Mouse (Mus musculus) R1 (cell line): Measurements from ENCODE around the gene Smyd4.
A peak's percentile ranks its signal among the peaks of the same experiment; 100 is the strongest.
"Not testable (repeated sequence)": the region's sequence is repeated elsewhere in the genome, so short reads cannot be mapped to it uniquely, and the experiment has no call there.

ENCODE experiments used
- DNase-seq: peaks from one replicate; pipeline ENCODE4 v3.0.0-alpha.2; 2018; ENCODE audit warnings: low read depth, low spot score

Gene Smyd4

GRCm38 (mm10) chr11:75346556-75347187 is 1.6 kb upstream of the Smyd4 start:
- DNase-seq: no peak

DNA sequence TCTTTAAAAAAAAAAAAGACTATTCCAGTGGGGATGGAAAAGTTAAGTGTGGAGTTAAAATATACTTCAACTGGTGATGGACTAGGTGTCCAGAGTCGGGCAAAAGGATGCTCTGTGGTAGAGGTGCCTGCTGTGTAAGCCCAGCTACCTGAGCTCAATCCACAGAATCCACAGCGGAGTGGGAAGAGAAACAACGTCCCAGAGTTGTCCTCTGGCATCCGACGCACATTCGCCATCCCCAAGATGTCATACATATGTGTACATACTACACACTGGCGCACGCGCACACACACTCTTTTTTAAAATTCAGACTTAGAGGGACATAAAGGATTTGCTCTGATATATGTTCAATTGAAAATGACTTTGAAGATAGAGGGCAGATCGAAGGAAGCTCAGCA is 1.0 kb upstream of the Smyd4 start:
- DNase-seq: peak; percentile 31

GRCm38 (mm10) chr11:75347596-75347995 is 637 bp upstream of the Smyd4 start:
- no peak for DNase-seq

DNA sequence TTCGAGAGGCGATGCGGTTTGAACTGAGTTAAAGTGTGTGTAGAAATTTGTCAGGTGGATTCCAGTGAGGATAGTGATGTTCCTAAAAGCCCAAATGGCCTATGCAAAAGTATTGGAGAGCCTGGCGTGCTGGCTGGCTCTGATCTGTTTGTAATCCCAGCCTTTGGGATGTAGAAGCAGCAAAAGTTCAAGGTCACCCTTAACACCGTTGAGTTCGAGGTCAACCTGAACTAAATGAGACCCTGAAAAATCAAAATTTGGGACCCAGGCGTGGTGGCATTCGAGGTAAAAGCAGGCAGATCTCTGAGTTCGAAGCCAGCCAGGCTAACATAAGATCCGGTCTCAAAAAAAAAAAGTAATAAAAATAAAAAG is 643 bp downstream of the Smyd4 start:
- DNase-seq: no peak

- peak; percentile 89 for DNase-seq
Observed at GRCm38 (mm10) chr11:75351225-75351624, 3.0 kb downstream of the Smyd4 start.

DNA sequence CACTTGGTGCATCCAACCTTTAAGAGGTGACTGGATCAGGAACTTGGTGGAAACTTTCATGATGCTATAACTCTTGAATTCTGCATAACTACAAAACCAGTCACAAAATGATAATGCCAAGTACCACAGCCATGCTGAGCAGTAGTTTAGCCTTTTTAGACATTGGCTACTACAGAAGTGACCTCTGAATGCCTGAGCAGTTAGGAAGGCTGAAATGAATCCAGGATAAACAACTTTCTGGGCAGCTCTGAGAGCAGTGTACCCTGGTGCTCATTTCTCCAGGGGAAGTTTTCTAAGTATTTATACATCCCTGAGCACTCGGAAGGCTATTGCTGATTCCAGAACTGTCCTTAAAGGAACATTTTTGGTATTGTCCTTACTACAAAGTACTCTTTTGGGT is 7.2 kb downstream of the Smyd4 start:
- no peak for DNase-seq

- peak; percentile 53 for DNase-seq
Observed at GRCm38 (mm10) chr11:75377125-75377524, 28.9 kb downstream of the Smyd4 start.

- not testable (repeated sequence) for DNase-seq
Observed at GRCm38 (mm10) chr11:75378786-75379185, 30.6 kb downstream of the Smyd4 start.

DNA sequence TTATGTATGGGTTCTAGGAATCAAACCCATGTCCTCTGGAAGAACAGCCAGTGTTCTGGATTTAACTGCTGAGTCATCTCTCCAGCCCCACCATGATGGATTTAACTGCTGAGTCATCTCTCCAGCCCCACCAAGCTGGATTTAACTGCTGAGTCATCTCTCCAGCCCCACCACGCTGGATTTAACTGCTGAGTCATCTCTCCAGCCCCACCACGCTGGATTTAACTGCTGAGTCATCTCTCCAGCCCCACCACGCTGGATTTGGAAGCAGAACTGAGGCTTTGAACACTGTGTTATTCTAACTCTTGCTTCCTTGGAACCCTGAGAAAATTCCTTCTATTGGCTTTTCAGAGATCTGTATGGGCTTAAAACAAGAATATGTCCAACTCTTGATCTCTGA is 35.3 kb downstream of the Smyd4 start:
- DNase-seq: peak; percentile 87

DNA sequence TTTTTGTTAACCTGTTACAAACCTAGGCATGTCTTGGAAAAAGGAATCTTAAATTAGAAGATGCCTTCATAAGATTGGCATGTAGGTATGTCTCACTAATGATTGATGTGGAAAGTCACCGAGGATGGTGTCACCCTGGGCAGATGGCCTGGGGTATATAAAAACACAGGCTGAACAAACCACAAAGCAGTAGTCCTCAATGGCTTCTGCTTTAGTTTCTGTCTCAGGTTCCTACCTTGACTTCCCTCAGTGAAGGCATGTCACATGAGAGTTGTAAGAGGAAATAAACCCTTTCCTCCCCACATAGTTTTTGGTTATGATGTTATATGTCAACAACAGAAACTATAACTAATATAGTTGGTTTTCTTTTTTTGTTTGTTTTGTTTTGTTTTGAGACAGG is 47.4 kb downstream of the Smyd4 start:
- no peak for DNase-seq

- DNase-seq: no peak
Observed at GRCm38 (mm10) chr11:75397452-75397851, 49.2 kb downstream of the Smyd4 start.

- no peak for DNase-seq
Observed at GRCm38 (mm10) chr11:75399411-75399841, 51.2 kb downstream of the Smyd4 start.

DNA sequence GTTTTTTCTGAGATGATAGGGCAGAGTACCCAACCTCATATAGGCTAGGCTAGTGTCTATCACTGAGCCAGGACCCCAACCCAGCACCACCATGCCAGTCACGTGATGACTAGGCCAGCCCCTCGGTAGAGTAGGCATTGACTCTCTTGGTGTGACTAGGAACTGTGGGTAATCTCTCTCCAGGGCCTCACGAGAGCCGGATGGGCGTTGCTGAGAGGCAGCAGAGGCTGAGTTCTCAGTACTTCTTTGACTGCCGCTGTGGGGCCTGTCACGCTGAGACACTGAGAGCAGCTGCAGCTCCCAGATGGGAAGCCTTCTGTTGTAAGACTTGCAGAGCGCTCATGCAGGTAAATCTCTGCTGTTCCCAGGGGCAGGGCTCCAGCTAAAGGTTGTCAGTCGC is 51.9 kb downstream of the Smyd4 start:
- DNase-seq: peak; percentile 94

DNA sequence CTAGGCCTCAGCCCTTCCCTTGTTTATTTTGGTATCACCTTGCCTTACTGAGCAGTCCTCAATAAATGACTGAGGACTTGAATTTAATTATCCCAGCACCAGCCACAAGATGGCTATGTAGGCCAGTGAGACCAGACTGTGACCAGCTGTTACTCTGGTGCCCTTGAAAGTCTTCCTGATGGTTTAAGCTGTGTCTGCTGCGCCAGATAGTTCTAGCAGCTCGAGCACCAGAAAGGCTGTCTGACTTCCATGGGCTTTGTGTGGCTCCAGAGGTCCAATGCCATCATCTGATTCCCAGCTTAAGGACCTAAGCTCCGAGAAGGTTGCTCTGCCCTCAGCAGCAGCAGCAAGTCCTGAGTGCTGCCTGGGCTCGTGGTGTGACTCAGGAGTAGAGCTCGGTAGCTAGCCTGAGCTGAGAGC is 54.0 kb downstream of the Smyd4 start:
- peak; percentile 59 for DNase-seq

DNA sequence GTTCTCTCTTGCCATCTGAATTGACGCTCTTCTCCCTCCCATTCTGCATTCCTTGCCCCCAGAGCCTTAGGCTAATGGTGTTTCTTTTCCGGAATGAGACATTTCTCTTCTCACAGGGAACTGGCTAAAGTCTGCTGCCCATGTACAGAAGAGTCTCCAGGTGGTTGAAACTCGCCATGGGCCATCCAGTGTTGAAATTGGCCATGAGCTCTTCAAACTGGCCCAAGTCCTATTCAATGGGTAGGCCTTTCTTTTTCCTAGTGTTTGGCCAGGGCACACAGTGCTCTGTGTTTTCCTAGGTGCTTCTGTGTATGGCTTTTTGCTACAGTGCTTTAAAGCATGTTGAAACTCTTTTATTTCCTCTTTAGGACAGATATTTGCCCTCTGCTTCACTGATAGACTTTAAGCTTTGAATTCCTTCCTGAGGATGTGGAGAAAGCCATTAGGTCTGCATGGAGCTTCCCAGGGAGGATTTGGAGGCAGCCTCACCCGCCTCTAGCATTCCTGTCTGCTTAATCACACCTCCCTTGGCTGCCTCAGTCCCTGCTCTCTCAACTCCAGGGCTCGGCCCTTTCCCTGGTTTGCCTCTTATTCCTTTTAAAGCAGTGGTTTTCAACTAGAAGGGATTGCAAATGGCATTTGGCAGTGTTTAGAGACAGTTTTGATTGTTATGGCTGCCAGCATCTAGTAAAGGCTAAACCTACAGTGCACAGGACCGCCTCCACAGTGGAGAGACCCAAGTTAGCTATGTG is 55.2 kb downstream of the Smyd4 start:
- no peak for DNase-seq

DNA sequence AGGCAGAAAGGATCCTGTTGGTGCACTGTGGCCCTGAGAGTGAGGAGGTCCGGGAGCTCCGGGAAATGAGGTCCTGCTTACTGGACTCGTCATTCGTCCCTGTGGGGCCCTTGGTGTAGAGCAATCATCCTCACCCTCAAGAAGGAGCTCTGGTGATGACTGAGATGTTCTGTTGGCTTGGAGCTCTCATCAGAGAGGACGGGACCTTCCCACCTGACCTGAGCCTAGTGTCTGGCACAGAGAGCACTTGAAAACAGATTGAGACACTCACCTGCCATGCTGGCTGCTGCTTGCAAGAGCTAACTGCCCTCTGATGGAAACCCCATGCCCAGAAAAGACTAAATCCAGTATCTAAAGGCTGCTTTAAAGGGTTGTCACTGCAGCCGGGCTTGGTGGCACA is 56.6 kb downstream of the Smyd4 start:
- no peak for DNase-seq

DNA sequence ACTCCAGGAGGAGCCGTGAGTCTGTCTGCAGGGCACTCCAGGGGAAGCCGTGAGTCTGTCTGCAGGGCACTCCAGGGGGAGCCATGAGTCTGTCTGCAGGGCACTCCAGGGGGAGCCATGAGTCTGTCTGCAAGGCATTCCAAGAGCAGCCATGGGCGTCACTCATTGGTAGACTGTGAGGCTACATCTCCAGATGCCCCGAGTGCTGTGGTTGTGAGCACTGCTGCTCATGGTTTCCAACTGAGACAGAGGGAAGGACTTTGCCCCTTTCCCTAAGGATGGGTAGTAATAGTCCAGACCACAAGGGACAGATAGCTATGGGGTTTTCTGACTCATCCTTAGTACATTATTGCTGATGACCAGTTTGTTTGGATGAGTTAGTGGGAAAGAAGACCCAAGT is 57.9 kb downstream of the Smyd4 start:
- DNase-seq: no peak

- DNase-seq: peak; percentile 83
Observed at GRCm38 (mm10) chr11:75406865-75407264, 58.6 kb downstream of the Smyd4 start.

DNA sequence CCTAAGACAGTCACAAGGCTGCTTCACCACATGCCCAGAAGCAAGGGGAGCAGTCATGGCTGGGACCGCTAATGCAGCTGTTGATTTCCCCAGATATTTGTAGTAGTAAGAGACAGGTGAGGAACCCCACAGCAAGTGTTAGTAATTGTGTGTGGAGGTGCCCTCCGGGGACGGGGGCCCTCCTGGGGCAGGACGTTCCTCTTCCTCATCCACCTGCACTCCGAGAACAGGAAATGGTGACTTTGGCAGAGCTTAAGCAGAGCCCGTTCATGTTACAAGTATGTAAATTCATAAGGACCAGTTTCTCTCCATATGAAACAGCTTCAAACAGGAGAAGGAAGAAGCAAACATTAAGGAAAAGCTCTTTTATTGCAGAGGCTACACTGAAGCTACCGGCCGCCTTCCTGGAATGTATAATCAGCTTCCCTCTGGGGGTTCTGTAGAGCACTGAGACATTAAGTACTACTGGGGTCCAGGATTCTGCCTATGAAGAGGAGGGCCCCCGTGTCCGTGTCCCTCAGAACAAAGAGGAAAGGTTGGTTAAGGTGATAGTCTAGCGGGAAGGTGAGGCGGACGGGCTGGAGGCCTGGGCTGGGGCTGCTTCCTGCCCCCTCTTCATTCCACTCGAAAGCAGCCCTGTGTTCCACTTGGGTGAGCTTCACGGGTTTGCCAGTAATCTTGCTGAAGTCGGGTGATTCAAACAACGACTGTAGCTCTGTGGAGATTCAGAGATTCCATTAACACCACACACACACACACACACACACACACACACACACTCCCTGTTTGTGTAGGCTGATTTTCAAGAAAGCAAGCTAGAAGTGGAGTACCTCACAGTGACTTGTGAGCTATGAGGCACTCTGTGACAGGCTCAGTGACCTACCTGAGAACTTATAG is 61.7 kb downstream of the Smyd4 start:
- DNase-seq: no peak

GRCm38 (mm10) chr11:75410591-75410990 is 62.4 kb downstream of the Smyd4 start:
- DNase-seq: no peak

- no peak for DNase-seq
Observed at GRCm38 (mm10) chr11:75415096-75415495, 66.9 kb downstream of the Smyd4 start.

- DNase-seq: no peak
Observed at GRCm38 (mm10) chr11:75415994-75416393, 67.8 kb downstream of the Smyd4 start.
